Mouse (Mus musculus): ENCODE data around the gene Serpina3i. TPM values are rescaled to one million over a fixed set of nuclear protein-coding genes. Genes with fewer than 3 reads are reported as not detected.

Gene Serpina3i
- total and polyA plus RNA-seq, 3 experiments, result 0.10 to 0.94 TPM; not detected in 1

GRCm38 (mm10) chr12:104279056-104279435 is 16.1 kb downstream of the Serpina3i start:
- intact Hi-C loops (cut with DNase I), result no loop called here
- Histone ChIP-seq H3K9ac (ENCODE audit: low read depth, low read length) (no peak overlapping the region), H3K27ac (no peak overlapping the region), H3K79me2 (replicated peaks; ENCODE audit: control insufficient read depth, insufficient read depth, low read length) (no peaks in the 10 kb centered on the region), H3K4me1 (ENCODE audit: control insufficient read depth, insufficient read depth, low read length) (no peaks in the 10 kb centered on the region), H3K36me3 (ENCODE audit: control insufficient read depth, insufficient read depth, low read length) (no peaks in the 10 kb centered on the region), H3K27me3 (ENCODE audit: control insufficient read depth, insufficient read depth, low read length) (no peaks in the 10 kb centered on the region), H3K4me3 (no peak overlapping the region)
- 34% methylated on average over 3 of the region's 3 CpGs for whole genome bisulfite sequencing
- DNase-seq, result no peak
- no peak for TF ChIP-seq EP300 (IDR thresholded peaks at IDR 0.05; ENCODE audit: insufficient read depth, low read depth, low read length)
- TF ChIP-seq POLR2A (IDR thresholded peaks at IDR 0.05; ENCODE audit: insufficient read depth, low read depth, low read length), result no peak
- TF ChIP-seq CTCF (IDR thresholded peaks at IDR 0.05), result no peak

GRCm38 (mm10) chr12:104283380-104283779 is 20.5 kb downstream of the Serpina3i start:
- Histone ChIP-seq H3K4me3 (no peak overlapping the region), H3K79me2 (replicated peaks; ENCODE audit: control insufficient read depth, insufficient read depth, low read length) (no peaks in the 10 kb centered on the region), H3K36me3 (ENCODE audit: control insufficient read depth, insufficient read depth, low read length) (no peaks in the 10 kb centered on the region), H3K4me1 (ENCODE audit: control insufficient read depth, insufficient read depth, low read length) (no peaks in the 10 kb centered on the region), H3K27ac (no peak overlapping the region), H3K9ac (ENCODE audit: low read depth, low read length) (no peak overlapping the region), H3K27me3 (ENCODE audit: control insufficient read depth, insufficient read depth, low read length) (no peaks in the 10 kb centered on the region)
- intact Hi-C loops (cut with DNase I), result no loop called here
- 84% methylated on average over 11 of the region's 11 CpGs for WGBS
- TF ChIP-seq CTCF (IDR thresholded peaks at IDR 0.05) (no peak), POLR2A (IDR thresholded peaks at IDR 0.05; ENCODE audit: insufficient read depth, low read depth, low read length) (no peak), EP300 (IDR thresholded peaks at IDR 0.05; ENCODE audit: insufficient read depth, low read depth, low read length) (no peak)
- no peak for DNase-seq

GRCm38 (mm10) chr12:104288336-104288735 is 25.4 kb downstream of the Serpina3i start:
- H3K4me1 ChIP-seq (ENCODE audit: control insufficient read depth, insufficient read depth, low read length), result no peaks in the 10 kb centered on the region
- no peak for TF ChIP-seq CTCF (IDR thresholded peaks at IDR 0.05)

GRCm38 (mm10) chr12:104289872-104290271 is 26.9 kb downstream of the Serpina3i start:
- intact Hi-C loops (cut with DNase I), result no loop called here
- Histone ChIP-seq H3K36me3 (ENCODE audit: control insufficient read depth, insufficient read depth, low read length) (no peaks in the 10 kb centered on the region), H3K9ac (ENCODE audit: low read depth, low read length) (no peak overlapping the region), H3K27ac (no peak overlapping the region), H3K79me2 (replicated peaks; ENCODE audit: control insufficient read depth, insufficient read depth, low read length) (no peaks in the 10 kb centered on the region), H3K27me3 (ENCODE audit: control insufficient read depth, insufficient read depth, low read length) (no peaks in the 10 kb centered on the region), H3K4me3 (no peak overlapping the region), H3K4me1 (ENCODE audit: control insufficient read depth, insufficient read depth, low read length) (no peaks in the 10 kb centered on the region)
- no peak for TF ChIP-seq EP300 (IDR thresholded peaks at IDR 0.05; ENCODE audit: insufficient read depth, low read depth, low read length)
- TF ChIP-seq POLR2A (IDR thresholded peaks at IDR 0.05; ENCODE audit: insufficient read depth, low read depth, low read length), result no peak
- WGBS, result 47% methylated on average over 4 of the region's 4 CpGs
- no peak for DNase-seq

More at GRCm38 (mm10) chr12:104288336-104288735, 25.4 kb downstream of the Serpina3i start:
- no peaks in the 10 kb centered on the region for H3K27me3 ChIP-seq (ENCODE audit: control insufficient read depth, insufficient read depth, low read length)
- H3K27ac ChIP-seq, result no peak overlapping the region
- intact Hi-C loops (cut with DNase I), result no loop called here
- DNase-seq, result no peak
- H3K9ac ChIP-seq (ENCODE audit: low read depth, low read length), result no peak overlapping the region
- no peak overlapping the region for H3K4me3 ChIP-seq
- H3K36me3 ChIP-seq (ENCODE audit: control insufficient read depth, insufficient read depth, low read length), result no peaks in the 10 kb centered on the region
- no peaks in the 10 kb centered on the region for H3K79me2 ChIP-seq (replicated peaks; ENCODE audit: control insufficient read depth, insufficient read depth, low read length)

GRCm38 (mm10) chr12:104293963-104294362 is 31.0 kb downstream of the Serpina3i start:
- Histone ChIP-seq H3K27ac (no peak overlapping the region), H3K79me2 (replicated peaks; ENCODE audit: control insufficient read depth, insufficient read depth, low read length) (no peaks in the 10 kb centered on the region), H3K27me3 (ENCODE audit: control insufficient read depth, insufficient read depth, low read length) (no peaks in the 10 kb centered on the region), H3K4me3 (no peak overlapping the region), H3K36me3 (ENCODE audit: control insufficient read depth, insufficient read depth, low read length) (no peaks in the 10 kb centered on the region), H3K9ac (ENCODE audit: low read depth, low read length) (no peak overlapping the region), H3K4me1 (ENCODE audit: control insufficient read depth, insufficient read depth, low read length) (no peaks in the 10 kb centered on the region)
- WGBS, result 77% methylated on average over 2 of the region's 2 CpGs
- intact Hi-C loops (cut with DNase I), result no loop called here
- no peak for DNase-seq
- TF ChIP-seq EP300 (IDR thresholded peaks at IDR 0.05; ENCODE audit: insufficient read depth, low read depth, low read length) (no peak), POLR2A (IDR thresholded peaks at IDR 0.05; ENCODE audit: insufficient read depth, low read depth, low read length) (no peak), CTCF (IDR thresholded peaks at IDR 0.05) (no peak)

GRCm38 (mm10) chr12:104298049-104298448 is 35.1 kb downstream of the Serpina3i start:
- Histone ChIP-seq H3K4me1 (ENCODE audit: control insufficient read depth, insufficient read depth, low read length) (no peaks in the 10 kb centered on the region), H3K27ac (no peak overlapping the region), H3K36me3 (ENCODE audit: control insufficient read depth, insufficient read depth, low read length) (no peaks in the 10 kb centered on the region), H3K79me2 (replicated peaks; ENCODE audit: control insufficient read depth, insufficient read depth, low read length) (no peaks in the 10 kb centered on the region), H3K9ac (ENCODE audit: low read depth, low read length) (no peak overlapping the region), H3K27me3 (ENCODE audit: control insufficient read depth, insufficient read depth, low read length) (no peaks in the 10 kb centered on the region), H3K4me3 (no peak overlapping the region)
- DNase-seq, result no peak
- intact Hi-C loops (cut with DNase I), result no loop called here
- TF ChIP-seq CTCF (IDR thresholded peaks at IDR 0.05) (no peak), POLR2A (IDR thresholded peaks at IDR 0.05; ENCODE audit: insufficient read depth, low read depth, low read length) (no peak), EP300 (IDR thresholded peaks at IDR 0.05; ENCODE audit: insufficient read depth, low read depth, low read length) (no peak)
- 87% methylated on average over 2 of the region's 2 CpGs for WGBS

All from heart, adult 2 months (tissue).